Mouse (Mus musculus) lung, adult 2 months (tissue): ENCODE results near the gene Sez6. TPM values are rescaled to one million over a fixed set of nuclear protein-coding genes. Genes with fewer than 3 reads are reported as not detected.

Experiments used
- DNase-seq: peaks from one replicate; pipeline ENCODE4 v3.0.0; 2022
- H3K4me1 ChIP-seq: fragments of 200-500 bp; 2 replicates; pipeline ENCODE4 v1.6.1; 2011; ENCODE audit warnings: low read length; ENCODE audit not compliant: control insufficient read depth, insufficient read depth
- H3K4me3 ChIP-seq: fragments of 200-500 bp; replicated peaks from 2 replicates; pipeline ENCODE3; 2011; ENCODE audit warnings: low read depth, mild to moderate bottlenecking, control low read depth, low read length; ENCODE audit errors: extremely low read depth
- CTCF ChIP-seq: fragments of 200-500 bp; IDR thresholded peaks from 2 replicates; pipeline ENCODE4 v1.5.1; 2011; ENCODE audit warnings: mild to moderate bottlenecking, low read length, control low read depth; ENCODE audit not compliant: insufficient read depth
- POLR2A ChIP-seq: fragments of 200-500 bp; IDR thresholded peaks from 2 replicates; pipeline ENCODE4 v1.6.1; 2011; ENCODE audit warnings: low read depth, mild to moderate bottlenecking, control low read depth, low read length, borderline replicate concordance; ENCODE audit errors: extremely low read depth
- WGBS: fragments of 180-500 bp; shearing (Covaris S2); methylation state at CpG from one replicate; pipeline ENCODE4 v1.1.7; 2018; 5-methylcytosine and 5-hydroxymethylcytosine counted together
- polyA plus RNA-seq: library from polyadenylated mRNA; depleted of rRNA; stranded (reverse); fragments of >200 nt; gene quantifications from 2 replicates; pipeline ENCODE4 v1.2.3, GENCODE M21; 2012

The Sez6 gene
- polyA plus RNA-seq, 1 experiment = 0.19 TPM

GRCm38 (mm10) chr11:77979221-77979809 is 48.7 kb downstream of the Sez6 start:
- 80% methylated on average over 8 of the region's 8 CpGs for WGBS
- TF ChIP-seq CTCF = no peak
- no peak for TF ChIP-seq POLR2A
- Histone ChIP-seq H3K4me3 (no peak overlapping the region), H3K4me1 (peaks cover 3% of the 10 kb centered on the region; the same call in 1 of the 2 replicates)
- no peak for DNase-seq

- WGBS = 29% methylated on average over 11 of the region's 11 CpGs
- no peak overlapping the region for H3K4me3 ChIP-seq
- DNase-seq = peak; percentile 34
- peaks cover 6% of the 10 kb centered on the region; the same call in 1 of the 2 replicates for H3K4me1 ChIP-seq
- TF ChIP-seq CTCF = no peak; the same call in 1 of the 2 replicates
- no peak for TF ChIP-seq POLR2A
Observed at GRCm38 (mm10) chr11:77980281-77981204, 49.9 kb downstream of the Sez6 start.

GRCm38 (mm10) chr11:77981609-77982440 is 51.2 kb downstream of the Sez6 start:
- WGBS = under 1% methylated on average over 29 of the region's 29 CpGs
- DNase-seq = peak; percentile 91
- H3K4me3 ChIP-seq = peak overlapping the region; percentile 98
- H3K4me1 ChIP-seq = peaks cover 6% of the 10 kb centered on the region; the same call in 1 of the 2 replicates
- TF ChIP-seq CTCF (no peak), POLR2A (peak; percentile 61; the same call in 1 of the 2 replicates)

- DNase-seq = peak; percentile 99
- TF ChIP-seq POLR2A = peak; percentile 58
- no peak for TF ChIP-seq CTCF
- Histone ChIP-seq H3K4me1 (peaks cover 6% of the 10 kb centered on the region; the same call in 1 of the 2 replicates), H3K4me3 (peak within 1 kb of the TSS; percentile 99)
- under 1% methylated on average over 62 of the region's 62 CpGs for WGBS
Observed at GRCm38 (mm10) chr11:77982441-77982905, 51.9 kb downstream of the Sez6 start, which contains the start of gene Phf12. Phf12 (plus strand) TSS chr11:77982754.

GRCm38 (mm10) chr11:77983191-77983936 is 52.8 kb downstream of the Sez6 start:
- Histone ChIP-seq H3K4me1 (peaks cover 6% of the 10 kb centered on the region; the same call in 1 of the 2 replicates), H3K4me3 (peak overlapping the region; percentile 99)
- WGBS = under 1% methylated on average over 29 of the region's 32 CpGs
- TF ChIP-seq POLR2A (no peak), CTCF (no peak)
- peak; percentile 51 for DNase-seq

- H3K4me3 ChIP-seq = peak overlapping the region; percentile 99
- WGBS = under 1% methylated on average over 57 of the region's 63 CpGs
- H3K4me1 ChIP-seq = peaks cover 6% of the 10 kb centered on the region; the same call in 1 of the 2 replicates
- TF ChIP-seq CTCF = no peak
- TF ChIP-seq POLR2A = peak; percentile 78; the same call in 1 of the 2 replicates
- peak; percentile 83 for DNase-seq
Observed at GRCm38 (mm10) chr11:77983937-77984835, 53.6 kb downstream of the Sez6 start.

GRCm38 (mm10) chr11:77984836-77985231 is 54.2 kb downstream of the Sez6 start:
- 0% methylated on average over 13 of the region's 13 CpGs for WGBS
- Histone ChIP-seq H3K4me3 (peak overlapping the region; percentile 99), H3K4me1 (peaks cover 6% of the 10 kb centered on the region; the same call in 1 of the 2 replicates)
- TF ChIP-seq CTCF = no peak
- TF ChIP-seq POLR2A = no peak
- DNase-seq = no peak
